Mouse (Mus musculus) brain, embryonic 14.5 days (tissue): Measurements from ENCODE around the gene Prpf6. TPM values are rescaled to one million over a fixed set of nuclear protein-coding genes. Genes with fewer than 3 reads are reported as not detected.

Experiments
- DNase-seq: peaks from one replicate; pipeline ENCODE4 v3.0.0-alpha.2; 2011; ENCODE audit warnings: low read depth
- CTCF ChIP-seq: fragments of 200-500 bp; IDR thresholded peaks from 2 replicates; pipeline ENCODE4 v1.5.1; 2012; ENCODE audit warnings: inconsistent platforms, mild to moderate bottlenecking, moderate library complexity, borderline replicate concordance; ENCODE audit not compliant: insufficient read depth, insufficient read length; ENCODE audit errors: extremely low read depth
- POLR2A ChIP-seq: fragments of 200-500 bp; IDR thresholded peaks from 2 replicates; pipeline ENCODE4 v1.6.1; 2012; ENCODE audit warnings: mild to moderate bottlenecking, inconsistent platforms, borderline replicate concordance; ENCODE audit not compliant: poor library complexity, insufficient read depth, insufficient read length, severe bottlenecking; ENCODE audit errors: extremely low read depth
- polyA plus RNA-seq: library from polyadenylated mRNA; depleted of rRNA; stranded (reverse); fragments of >200 nt; gene quantifications from 2 replicates; pipeline ENCODE4 v1.2.3, GENCODE M21; 2012

The Prpf6 gene
- polyA plus RNA-seq, 1 experiment, result 44.4 TPM

- no peak for TF ChIP-seq CTCF
- TF ChIP-seq POLR2A, result no peak
- no peak for DNase-seq
Measured at GRCm38 (mm10) chr2:181572921-181573920, 18.4 kb upstream of the Prpf6 start.

DNA sequence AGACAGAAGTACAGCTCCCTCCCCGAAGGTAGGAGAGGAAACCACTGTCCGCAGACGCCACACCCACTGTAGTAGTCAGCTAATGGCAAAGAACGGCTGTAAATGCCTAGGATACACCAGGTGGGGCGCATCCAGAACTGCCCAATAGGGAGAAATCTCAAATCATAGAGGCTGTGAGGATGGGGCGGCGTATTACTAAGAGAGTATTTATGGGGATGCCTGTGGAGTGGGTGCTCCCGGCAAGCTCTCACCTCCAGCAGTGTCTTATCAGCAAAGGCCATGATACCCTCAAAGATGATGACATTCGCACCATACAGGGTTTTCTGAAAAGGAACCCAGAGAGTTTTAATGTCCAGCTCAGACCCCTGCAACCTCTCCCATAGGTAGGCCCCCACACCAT lies 17.7 kb upstream of the Prpf6 start:
- no peak for DNase-seq
- no peak for TF ChIP-seq CTCF
- TF ChIP-seq POLR2A, result no peak

- no peak for TF ChIP-seq POLR2A
- TF ChIP-seq CTCF, result no peak
- no peak for DNase-seq
Measured at GRCm38 (mm10) chr2:181574921-181575545, 16.6 kb upstream of the Prpf6 start.

DNA sequence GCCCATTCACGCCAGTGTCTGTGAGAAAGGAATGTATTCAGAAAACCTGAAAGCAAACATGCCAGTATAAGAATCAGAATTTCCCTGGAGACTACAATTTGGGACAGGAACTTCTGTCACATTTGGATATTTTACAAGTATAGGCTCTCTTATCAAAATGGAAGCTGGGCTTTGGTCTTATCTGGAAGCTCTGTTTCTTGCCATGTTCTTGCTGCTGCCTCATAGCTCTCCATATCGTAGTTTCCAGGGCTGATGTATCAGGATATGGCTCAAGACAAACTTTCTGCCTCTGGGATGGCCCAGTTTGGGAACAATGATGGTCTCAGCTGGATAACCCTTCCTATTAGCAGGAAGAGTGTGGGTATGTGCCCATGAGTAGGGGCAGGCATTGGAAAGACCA lies 15.1 kb upstream of the Prpf6 start:
- no peak for TF ChIP-seq CTCF
- TF ChIP-seq POLR2A, result no peak
- no peak for DNase-seq

- no peak for DNase-seq
- TF ChIP-seq POLR2A (no peak), CTCF (no peak)
Measured at GRCm38 (mm10) chr2:181577126-181577525, 14.5 kb upstream of the Prpf6 start.

GRCm38 (mm10) chr2:181577981-181578581 lies 13.6 kb upstream of the Prpf6 start:
- no peak for DNase-seq

GRCm38 (mm10) chr2:181578790-181579618 lies 12.7 kb upstream of the Prpf6 start:
- no peak for DNase-seq

More at GRCm38 (mm10) chr2:181577981-181578581, 13.6 kb upstream of the Prpf6 start:
- TF ChIP-seq POLR2A (no peak), CTCF (no peak)

DNA sequence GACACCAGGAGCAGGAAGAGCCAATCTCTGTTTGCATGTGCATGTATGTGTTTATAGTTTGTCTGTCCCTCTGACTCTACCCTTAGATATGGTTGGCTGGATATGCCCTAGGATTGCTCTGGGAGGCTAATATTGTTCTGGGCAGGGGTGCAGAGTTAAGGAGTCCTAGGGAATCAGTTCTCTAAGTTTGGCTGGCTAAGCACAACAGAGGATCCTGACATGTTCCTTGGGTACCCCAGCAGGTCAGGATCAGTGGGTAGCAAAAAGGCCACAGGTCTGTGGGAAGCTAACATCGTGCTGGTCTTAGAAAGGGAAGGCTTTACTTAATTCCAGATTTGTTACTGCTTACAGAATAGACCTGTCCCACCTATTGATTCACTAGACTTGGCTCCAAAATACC lies 12.0 kb upstream of the Prpf6 start:
- no peak for DNase-seq
- TF ChIP-seq POLR2A, result no peak
- no peak for TF ChIP-seq CTCF

More at GRCm38 (mm10) chr2:181578790-181579618, 12.7 kb upstream of the Prpf6 start:
- TF ChIP-seq POLR2A, result no peak
- no peak for TF ChIP-seq CTCF

GRCm38 (mm10) chr2:181580131-181580772 lies 11.4 kb upstream of the Prpf6 start:
- DNase-seq, result no peak
- no peak for TF ChIP-seq POLR2A
- no peak for TF ChIP-seq CTCF

DNA sequence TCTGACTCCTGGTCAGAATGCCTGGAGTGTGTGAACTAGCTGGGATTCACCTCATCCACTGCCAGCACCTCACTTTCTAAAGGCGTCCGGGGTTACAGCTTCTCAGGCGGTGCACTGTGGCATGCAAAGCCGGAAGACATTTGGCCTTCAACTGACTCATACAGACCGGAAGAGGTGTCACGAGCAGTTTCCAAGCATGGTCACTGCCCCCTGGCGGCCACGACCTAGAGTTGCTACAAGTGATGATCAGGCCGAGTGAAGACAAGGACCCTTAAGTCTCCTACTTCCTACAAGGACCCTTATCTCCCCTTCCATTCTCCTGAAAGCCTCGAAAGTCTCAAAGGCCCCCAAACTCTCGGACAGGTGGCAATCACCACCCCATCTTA lies 10.7 kb upstream of the Prpf6 start:
- DNase-seq, result peak; percentile 96
- TF ChIP-seq CTCF (peak; percentile 97), POLR2A (no peak)
